Mouse (Mus musculus): ENCODE results near the gene Sult2b1.

The Sult2b1 gene

DNA sequence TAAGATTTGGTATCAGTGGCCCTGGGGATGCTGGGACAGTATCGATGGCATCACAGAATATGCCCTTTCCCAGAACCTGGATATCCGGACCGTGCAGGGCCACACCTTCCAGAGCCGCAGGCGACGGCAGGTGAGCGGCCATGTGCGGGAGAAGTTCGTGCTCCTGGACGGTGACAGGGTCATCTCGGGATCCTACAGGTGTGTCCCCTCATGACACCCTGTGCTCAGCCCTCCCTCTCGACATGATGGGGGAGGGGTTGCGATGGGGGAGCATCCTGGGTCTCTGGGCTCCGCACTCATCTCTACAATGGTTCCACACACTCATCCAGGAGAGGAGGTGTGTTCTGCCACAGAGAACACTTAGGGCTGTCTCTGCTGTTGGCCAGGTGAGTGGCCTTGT is 60.7 kb downstream of the Sult2b1 start:
- no peak for DNase-seq (ENCODE audit: low read depth)

DNA sequence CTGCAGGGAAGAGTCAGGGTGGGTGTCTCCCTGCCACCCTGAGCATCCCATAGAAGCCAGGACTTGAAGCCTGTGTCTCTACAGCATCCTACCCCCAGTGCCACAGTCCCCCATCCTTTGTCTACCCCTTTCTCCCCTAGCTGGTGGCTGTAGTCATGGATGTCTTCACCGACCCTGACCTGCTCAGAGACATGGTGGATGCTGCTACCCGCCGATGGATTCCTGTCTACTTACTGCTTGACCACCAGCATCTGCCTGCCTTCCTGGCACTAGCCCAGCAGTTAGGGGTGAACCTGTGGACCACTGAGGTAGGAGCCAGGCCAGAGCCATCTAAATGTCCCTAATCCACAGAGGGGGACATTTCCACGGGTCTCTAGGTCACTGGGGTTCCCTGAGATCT is 61.2 kb downstream of the Sult2b1 start:
- DNase-seq (ENCODE audit: low read depth) = no peak

DNA sequence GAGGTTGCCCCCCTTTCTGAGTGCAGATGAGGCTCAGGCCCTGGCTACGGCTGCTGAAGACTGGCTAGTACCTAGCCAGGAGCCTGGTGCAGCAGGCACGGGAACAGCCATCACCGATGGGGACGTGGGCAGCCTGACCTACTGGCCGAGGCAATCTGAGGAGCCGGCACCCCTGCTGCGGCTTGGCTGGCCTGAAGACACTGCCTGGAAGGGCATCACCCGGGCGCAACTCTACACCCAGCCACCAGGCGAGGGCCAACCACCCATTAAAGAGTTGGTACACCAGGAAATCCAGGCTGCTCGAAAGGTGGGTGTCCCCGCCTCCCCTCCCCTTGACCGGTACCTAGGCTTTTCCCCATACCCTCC is 62.1 kb downstream of the Sult2b1 start:
- DNase-seq (ENCODE audit: low read depth) = no peak

DNA sequence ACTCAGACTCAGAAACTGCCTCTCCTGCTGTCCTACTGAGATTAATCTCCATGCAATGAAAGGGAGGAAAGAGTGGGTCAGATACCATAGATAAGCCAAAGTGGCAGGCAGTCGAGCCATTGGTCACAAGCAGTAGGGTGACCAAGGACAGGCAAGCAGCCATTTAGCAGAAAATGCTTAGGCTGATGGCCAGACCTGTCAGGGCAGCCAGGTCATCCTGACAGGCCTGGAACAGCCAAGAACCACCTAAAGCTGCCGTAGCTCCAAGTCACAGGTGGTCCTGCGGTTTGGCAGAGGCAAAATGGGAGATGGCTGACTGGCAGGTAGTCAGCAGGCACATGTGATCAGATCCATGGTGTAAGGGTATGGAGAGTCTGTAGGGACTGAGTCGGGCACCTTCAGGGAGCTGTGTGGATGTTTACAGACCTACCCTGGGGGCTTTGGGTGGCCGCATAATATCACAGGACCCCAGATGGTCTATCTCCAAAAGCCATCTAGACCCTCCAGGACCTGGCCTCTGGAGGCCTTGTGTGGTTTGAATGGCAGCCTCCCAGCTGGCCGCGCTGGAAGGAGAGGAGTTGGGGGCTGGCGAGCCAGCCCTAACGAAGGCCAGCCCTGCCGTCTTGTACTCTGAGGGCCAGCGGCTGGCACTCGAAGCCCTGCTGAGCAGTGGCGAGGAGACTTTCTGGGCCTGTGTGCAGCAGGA is 62.7 kb downstream of the Sult2b1 start:
- DNase-seq (ENCODE audit: low read depth) = no peak

DNA sequence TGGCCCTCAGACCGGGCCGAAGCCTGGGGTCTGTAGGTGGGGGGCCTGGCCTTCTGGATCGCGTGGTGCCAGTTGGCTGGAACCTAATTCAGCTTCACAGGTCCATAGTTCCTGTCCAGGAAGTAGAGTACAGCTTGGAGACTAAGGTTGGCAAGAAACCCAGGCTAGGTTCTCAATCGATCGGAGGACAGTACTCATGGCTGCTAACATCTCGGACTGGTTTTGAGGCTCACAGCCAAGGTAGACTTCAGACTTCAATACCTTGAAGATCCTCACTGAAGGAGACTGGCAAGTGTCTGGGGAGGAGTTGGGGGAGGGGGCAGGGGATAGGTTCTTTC is 63.3 kb downstream of the Sult2b1 start:
- DNase-seq (ENCODE audit: low read depth) = no peak

DNA sequence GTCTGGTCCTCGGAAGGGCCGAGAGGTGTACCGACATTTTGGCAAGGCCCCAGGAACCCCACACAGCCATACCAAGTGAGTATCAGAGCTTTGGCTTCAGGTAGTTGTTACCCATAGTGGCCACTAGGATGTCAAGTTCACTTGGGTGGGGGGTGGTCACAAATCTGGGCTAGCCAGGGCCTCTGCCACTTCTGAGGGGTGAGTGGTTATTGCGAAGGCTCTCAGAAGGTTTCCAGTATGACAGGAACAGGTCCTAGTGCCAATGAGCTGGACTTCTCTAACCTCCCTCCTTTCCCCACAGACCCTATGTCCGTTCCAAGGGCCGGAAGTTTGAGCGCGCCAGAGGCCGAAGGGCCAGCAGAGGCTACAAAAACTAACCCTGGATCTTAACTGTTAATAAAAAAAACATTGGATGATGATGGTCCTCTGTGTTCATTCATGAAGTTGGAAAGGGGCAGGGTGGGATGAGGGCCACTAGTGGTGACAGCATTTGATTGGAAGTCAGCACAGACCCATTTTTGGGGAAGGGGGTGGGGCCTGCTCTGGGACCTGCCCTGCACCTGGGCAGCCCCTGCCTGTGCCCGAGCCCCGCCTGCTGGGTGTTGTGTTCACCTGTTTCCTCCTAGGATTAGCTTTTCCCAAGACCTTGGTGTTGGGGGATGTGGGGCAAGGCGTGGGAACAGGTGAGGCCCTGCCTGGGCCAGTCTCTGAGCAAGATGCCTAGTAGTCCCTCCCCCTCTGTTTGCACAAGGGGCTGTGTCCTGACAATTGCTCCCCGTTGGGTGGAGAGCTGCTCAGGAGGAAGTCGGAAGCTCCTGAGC is 63.8 kb downstream of the Sult2b1 start, which contains the start of gene Fam83e:
Gene Fam83e, plus strand, starts transcription at position 800 of the 821 bp plus-strand sequence.
- no peak for DNase-seq (ENCODE audit: low read depth)

DNA sequence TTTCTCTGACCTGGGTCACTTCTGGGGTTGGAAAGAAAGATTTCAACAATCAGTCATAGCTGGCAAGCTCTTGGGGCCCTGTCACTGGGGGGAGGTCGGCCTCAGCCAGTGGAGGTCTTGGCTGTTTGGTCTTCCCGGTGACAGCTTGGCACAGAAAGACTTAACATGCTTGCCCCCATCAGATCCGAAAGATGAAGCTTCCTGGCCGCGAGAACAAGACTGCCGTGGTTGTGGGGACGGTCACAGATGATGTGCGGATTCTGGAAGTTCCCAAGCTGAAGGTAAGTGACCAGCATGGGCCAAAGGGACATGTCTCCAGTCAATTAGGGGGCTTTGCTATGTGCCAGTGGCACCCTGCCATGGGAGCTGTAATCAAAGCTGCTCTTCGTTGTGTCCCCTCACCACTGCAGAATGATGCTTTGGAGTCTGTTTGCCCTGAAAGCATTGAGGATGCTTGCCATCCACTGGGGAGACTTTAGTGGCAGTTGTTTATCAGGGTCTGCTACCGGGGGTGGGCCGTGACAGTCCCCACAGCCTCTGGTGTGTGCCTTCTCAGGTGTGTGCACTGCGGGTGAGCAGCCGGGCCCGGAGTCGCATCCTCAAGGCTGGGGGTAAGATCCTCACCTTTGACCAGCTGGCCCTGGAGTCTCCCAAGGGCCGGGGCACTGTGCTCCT is 64.6 kb downstream of the Sult2b1 start:
- no peak for DNase-seq (ENCODE audit: low read depth)

DNA sequence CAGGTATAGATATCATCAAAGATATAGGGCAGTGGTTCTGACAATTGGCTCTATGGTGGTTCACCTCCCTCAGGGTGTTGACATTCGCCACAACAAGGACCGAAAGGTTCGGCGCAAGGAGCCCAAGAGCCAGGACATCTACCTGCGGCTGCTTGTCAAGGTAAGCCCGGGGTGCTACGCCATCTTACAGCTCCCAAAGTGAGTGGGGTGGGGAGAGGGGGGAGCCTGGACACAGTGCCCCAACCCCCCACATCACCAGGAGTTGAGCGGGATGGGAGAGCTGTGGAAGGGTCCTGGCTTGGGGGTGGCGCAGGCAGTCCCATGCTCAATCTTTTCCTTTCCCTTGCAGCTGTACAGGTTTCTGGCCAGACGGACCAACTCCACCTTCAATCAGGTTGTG is 65.3 kb downstream of the Sult2b1 start:
- DNase-seq (ENCODE audit: low read depth) = no peak

DNA sequence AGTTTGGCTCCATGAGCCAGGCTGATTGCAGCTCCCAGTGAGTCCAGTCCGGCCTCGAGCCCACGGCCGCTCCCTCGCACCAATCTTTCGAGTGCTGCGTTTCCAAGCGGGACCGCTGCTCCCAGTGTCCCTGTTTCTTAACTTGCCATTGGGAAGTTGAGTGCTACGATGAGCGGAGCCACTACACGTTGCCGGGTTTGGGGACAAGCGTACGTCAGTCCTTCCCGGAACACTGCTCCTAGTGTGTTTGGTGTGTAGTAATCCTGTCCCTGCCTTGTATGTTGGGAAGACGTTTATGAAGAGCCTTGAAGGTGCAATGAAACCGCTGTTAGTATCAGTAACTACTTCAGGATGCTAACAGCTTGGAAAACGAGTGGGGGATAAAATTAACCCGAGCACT is 66.1 kb downstream of the Sult2b1 start:
- no peak for DNase-seq (ENCODE audit: low read depth)

DNA sequence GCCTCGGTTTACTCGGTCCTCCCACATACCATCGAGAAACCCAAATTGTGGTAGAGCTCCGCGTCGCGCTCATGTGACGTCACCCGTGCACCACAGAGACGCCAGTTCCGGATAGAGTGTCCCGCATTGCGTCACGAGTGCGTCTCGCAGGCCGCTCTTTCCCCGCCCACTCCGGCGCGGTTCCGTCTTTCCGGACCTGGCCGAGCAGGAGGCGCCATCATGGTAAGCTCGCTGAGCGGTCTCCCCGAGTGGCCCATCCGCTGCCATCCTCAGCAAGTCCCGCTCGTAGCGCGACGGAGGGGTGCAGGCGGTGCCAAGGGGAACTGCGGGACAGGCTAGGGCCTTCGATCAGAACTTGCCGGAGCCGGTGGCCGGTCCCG is 66.6 kb downstream of the Sult2b1 start, which contains the start of gene Sphk2:
Gene Sphk2, minus strand, starts transcription at position 85 of the 380 bp plus-strand sequence.
- DNase-seq (ENCODE audit: low read depth) = peak; percentile 98

DNA sequence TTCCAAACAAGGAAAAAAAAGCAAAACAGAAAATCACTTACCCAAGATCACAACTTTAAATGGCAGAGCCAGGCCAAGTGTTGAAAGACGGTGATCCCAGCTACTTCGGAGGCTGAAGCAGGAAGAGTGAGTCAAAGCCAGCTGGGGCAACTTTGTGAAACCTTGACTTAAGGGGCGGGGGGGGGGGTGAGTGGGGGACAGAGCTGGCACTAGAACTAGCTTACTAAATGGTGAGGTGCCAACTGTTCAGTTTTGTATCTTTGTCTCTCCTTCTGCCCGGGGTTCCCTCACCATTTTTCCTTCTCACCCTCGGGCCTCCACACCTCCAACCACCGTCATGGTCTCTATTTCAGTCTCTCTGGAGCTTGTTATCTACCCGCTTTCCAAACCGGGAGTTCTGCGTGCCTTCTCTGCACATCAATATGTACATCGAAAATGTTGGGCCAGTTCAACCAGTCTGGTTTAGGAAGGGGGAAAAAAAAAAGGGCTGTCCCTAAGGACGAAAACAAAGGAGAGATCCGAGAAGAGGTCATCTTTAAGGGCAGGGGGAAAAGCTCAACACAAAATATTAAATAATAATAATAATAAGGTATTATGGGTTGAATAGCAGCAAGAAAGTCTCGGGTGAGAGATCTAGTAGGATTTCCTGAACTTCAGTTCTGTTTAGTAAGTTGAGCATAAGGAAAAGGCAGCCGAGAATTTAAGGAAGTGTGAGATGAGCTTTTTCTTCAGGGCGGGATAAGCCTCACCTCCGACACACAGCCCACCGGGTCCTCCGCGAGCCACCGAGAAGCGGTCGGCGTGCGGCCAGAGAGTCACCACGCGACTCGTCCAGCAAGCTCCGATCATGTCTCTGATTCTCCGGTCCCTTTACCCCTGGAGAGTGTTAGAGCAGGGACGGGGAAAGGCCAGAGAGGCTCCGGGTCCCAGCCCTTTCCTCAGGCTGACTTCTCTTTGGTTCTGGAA is 67.2 kb downstream of the Sult2b1 start:
- no peak for DNase-seq (ENCODE audit: low read depth)

DNA sequence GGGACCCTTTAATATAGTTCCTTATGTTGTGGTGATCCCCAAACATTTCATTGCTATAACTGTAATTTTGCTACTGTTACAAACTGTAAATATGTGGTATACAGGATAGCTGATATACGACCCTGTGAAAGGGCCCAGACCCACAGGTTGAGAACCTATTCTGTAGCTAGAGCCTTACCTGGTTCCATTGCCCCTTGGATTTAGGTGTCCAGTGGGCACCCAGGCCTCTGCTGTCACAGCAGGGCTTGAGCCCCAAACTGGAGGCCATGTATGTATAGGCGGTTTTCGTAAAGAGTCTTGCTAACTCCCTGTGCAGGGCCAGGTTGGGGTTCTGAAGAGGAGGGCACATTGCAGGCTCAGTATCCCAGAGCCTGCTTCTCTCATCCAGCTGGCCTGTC is 68.0 kb downstream of the Sult2b1 start:
- DNase-seq (ENCODE audit: low read depth) = no peak

DNA sequence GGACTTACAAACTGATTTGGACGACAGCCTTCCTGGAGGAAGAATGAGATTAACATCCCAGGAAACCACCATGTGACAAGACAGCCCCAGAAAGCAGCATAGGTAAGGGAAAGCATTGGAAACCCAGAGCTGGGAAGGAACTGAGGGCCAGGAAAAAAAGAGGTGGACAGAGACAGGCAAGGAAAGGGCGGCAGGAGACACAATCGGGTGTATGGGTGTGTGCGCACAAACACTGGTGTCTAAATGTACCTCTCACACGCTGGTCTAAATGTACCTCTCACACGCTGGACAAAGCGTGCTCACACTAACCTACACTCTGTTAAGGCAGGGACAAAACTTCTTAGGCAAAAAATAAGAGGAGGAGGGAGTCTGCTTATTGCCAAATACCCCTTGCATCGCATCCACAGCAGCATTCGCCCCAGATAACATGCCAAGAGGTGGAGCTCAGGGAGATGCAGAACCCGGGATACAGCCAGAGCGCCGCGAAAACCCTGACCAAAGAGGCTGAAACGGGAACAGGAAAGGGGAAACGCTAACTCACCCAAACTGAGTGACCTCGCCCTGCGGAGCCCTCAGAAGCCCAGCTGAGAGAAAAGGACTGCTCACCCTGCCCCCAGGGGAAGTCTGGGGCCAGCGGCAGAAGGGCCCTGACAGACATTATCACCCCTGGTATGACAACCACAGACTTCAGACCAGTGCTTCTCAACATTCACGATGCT is 68.6 kb downstream of the Sult2b1 start:
- DNase-seq (ENCODE audit: low read depth) = no peak

DNA sequence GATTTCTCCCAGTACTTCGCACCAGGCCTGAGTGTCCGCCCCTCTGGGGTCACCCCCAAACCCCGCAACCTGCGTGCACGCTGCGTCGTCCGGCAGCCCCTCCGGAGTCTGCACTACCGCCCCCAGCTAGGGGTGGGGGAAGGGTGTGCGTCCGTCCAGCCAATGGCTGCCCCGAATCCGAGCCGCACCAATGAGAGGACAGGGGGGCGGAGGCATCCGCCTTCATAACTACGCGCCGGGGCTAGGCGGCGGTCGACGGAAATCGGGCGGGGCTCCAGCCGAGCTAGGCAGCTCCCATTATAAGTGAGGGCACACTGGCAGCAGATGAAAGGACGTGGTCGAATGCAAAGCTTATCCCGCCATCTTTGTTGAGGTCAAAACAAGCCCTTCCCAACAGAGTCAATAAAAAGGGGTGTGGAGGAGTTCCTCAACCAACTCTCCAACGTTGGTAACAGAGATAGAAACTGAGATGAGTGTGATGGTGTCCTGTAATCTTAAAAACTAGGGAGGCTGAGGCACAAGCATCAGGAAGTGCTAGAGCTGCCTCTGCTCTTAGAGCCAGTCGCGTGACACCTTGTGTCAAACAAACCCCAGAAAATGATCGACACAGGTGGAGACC is 69.3 kb downstream of the Sult2b1 start, which contains the start of gene Rpl18:
Gene Rpl18, plus strand, starts transcription at position 368 of the 619 bp plus-strand sequence.
- DNase-seq (ENCODE audit: low read depth) = peak; percentile 92

DNA sequence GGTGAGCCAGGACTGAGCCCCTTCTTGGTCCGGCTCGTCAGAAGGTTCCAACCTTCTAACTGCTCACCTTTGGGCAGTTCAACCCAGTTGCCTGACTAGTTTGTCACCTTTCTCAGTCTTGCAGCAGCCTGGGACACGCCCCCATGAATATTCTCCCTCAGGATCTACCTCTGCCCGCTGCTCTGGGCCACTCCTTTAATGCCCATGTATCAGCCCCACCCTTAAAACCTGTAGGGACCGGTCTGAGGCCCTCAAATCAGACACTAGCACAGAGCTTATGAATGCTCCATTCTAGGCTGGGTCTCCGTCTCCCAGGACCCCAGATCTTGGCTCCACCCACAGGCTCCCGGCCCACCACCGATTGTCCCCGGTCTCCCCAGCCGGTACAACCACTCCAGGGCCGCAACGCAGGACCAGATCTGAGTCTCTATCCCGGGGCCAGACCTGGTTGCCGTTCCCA is 69.8 kb downstream of the Sult2b1 start:
- no peak for DNase-seq (ENCODE audit: low read depth)

DNA sequence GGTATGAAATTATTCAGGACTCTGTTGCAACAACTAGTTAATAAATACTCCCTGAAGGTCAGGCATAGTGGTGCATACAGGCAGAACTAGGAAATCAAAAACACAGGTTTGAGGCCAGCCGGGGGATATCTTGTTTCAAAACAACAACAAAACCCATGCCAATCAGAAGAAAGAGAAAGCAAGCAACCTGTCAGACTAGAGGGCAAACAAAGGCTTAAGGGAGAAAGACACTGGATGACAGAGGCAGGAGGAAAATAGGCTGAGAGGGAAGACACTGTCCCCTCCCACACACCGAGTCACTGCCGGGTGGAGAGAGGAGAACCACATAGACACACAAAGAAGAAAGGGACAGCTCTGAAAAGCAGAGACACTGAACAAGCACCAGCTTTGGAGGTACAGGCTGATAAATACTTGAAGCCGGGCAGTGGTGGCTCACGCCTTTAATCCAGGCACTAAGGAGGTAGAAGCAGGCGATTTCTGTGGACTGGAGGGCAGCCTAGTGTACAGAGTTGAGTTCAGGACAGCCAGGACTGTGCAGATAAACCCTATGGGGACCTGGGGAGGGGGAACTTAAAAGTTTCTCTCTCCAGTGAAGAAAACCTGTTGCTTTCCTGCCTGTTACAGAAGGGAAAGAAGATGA is 70.5 kb downstream of the Sult2b1 start:
- no peak for DNase-seq (ENCODE audit: low read depth)

DNA sequence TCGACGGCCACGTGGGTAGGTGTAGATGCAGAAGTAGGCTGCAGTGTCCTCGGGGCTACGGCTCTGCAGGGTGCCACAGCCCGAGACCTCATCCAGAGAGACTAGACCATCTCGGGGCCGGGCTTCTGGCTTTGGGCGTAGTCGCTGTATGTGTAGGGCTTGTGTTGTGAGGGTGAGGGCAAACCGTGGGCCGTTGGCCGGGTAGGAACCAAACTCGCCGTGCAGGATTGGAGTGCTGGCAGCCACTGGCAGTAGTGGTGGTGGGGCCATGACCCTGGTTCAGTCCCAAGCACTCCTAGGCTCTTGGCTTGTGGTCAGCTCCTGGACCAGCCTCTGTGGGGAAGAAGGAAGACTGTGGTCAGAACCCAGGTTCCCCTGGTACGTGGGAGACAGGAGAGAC is 71.1 kb downstream of the Sult2b1 start:
- DNase-seq (ENCODE audit: low read depth) = no peak

DNA sequence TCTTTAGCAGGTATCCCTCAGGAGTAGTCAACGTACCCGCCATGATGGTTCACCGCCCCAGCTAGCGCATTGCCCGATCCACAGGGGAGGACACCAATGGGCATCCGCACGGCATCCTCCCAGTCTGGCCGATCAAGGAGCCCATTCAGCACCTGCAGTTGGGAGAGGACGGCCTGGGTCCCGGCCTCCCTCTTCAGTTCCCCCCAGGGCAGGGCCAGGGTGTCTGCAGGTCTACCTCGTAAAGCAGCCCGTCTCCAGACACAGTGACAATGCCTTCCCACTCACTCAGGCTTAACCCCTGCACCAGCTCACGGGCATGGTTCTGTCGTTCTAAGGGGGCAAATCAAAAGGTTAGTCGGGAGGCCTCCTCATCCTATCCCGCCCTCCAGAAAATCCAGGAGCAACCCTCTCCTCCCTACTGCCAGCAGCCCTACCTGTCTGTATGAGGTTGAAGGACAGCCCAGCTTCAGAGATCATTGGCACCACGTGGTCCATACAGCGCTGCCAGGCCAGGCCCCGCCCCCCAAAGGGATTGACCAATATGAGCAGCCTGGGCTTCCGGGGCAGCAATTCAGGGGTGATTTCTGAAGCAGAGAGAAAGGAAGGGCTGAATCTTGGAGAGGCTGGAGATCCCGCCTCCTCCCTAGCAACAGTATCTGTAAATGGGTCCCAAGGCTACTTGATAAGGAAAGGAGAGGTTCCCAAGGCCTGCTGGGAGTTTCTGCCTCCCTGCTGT is 72.3 kb downstream of the Sult2b1 start:
- DNase-seq (ENCODE audit: low read depth) = no peak

DNA sequence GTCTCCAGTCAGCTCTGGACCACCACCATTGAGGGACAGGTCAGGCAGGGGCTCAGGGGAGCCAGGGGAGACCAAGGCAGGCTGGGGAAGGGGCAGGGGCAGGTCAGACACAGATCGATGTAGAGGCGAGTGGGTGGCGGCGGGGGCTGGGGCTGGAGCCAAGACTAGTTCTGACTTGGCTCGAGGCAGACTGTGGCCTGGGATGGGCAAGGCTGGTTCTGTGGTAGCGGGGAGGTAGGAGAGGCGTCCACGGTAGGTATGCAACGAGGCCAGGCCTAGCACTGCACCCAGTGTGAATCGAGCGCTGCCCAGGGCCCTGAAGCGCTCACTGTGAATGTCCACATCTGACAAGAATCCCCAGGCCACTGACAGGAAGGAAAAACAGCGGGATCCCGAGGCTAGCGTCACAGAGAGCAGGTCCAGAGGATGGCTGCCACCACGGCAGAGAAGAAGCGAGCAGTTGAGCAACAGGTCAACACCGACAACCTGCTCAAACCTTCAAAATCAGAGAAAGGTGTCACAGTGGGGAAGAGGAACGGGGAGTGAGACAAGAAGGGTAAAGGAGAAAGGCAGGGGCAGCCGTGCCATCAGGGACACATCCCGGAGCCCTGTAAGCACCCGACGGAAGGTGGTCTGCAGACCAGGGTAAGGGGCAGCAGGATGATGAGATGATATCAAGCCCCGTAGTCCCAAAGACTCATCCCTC is 73.0 kb downstream of the Sult2b1 start:
- DNase-seq (ENCODE audit: low read depth) = no peak
